Mouse (Mus musculus): ENCODE data around the gene Ctsw.

GRCm38 (mm10) chr19:5459019-5459418, 9.3 kb downstream of the Ctsw start:
- no peak for TF ChIP-seq CTCF (IDR thresholded peaks at IDR 0.05; ENCODE audit: low read depth, low read length)
- TF ChIP-seq POLR2A (IDR thresholded peaks at IDR 0.05; ENCODE audit: insufficient read depth, low read length): no peak
- no peak for TF ChIP-seq EP300 (IDR thresholded peaks at IDR 0.05; ENCODE audit: insufficient read depth, low read depth, low read length)

Measured in ES-Bruce4 (cell line).